23 mouse cellular contexts compared by ENCODE assay signal in genomic region chr11:105933746-105934145, GRCm38 (mm10). TPM values are rescaled to one million over a fixed set of nuclear protein-coding genes. Genes with fewer than 3 reads are reported as not detected.
A peak's percentile ranks its signal among the peaks of the same experiment; 100 is the strongest.
DNase-seq lines count a peak whose midpoint lies in the region; ATAC-seq and TF ChIP-seq lines count a peak whose summit lies in the region.
"Had no signal": no experiment of that assay in that cellular context is flagged by ENCODE, and none has a peak within 500 bp of the region (broad histone marks: within the 10 kb centered on the region; RNA-seq: fewer than 3 reads in every experiment).

No protein-coding gene starts in this region.

- H3K4me2 ChIP-seq in lung, embryonic 14.5 days, result no peak overlapping the region
- H3K4me2 ChIP-seq: forebrain, embryonic 15.5 days; hindbrain, embryonic 13.5 days; midbrain, embryonic 15.5 days had no signal

- H3K27ac ChIP-seq in lung, embryonic 14.5 days (ENCODE audit: low read depth), result peak overlapping the region; percentile 54; the same call in 1 of the 2 replicates
- H3K27ac ChIP-seq: forebrain, embryonic 15.5 days; kidney, postnatal 0 days; liver, embryonic 14.5 days; macrophage; midbrain, embryonic 15.5 days had no signal

- no peak for TF ChIP-seq CTCF in lung, embryonic 14.5 days (IDR thresholded peaks at IDR 0.05; ENCODE audit: low read depth)

- H3K27me3 ChIP-seq in lung, embryonic 14.5 days (ENCODE audit: insufficient read depth, low read length), result no peaks in the 10 kb centered on the region
- H3K27me3 ChIP-seq: forebrain, embryonic 15.5 days; midbrain, embryonic 15.5 days had no signal

- H3K4me1 ChIP-seq in lung, embryonic 14.5 days (ENCODE audit: insufficient read depth), result no peaks in the 10 kb centered on the region
- H3K4me1 ChIP-seq: forebrain, embryonic 15.5 days had no signal

- no peak for ATAC-seq in lung, embryonic 14.5 days (ENCODE audit: insufficient read depth)
- ATAC-seq: forebrain, embryonic 15.5 days; intestine, embryonic 16.5 days; midbrain, embryonic 15.5 days had no signal

- no peaks in the 10 kb centered on the region for H3K9me3 ChIP-seq in lung, embryonic 14.5 days (ENCODE audit: low read depth, low read length)
- H3K9me3 ChIP-seq: forebrain, embryonic 15.5 days; hindbrain, embryonic 13.5 days; midbrain, embryonic 15.5 days had no signal

- no peaks in the 10 kb centered on the region for H3K36me3 ChIP-seq in lung, embryonic 14.5 days (ENCODE audit: insufficient read depth)
- H3K36me3 ChIP-seq: forebrain, embryonic 15.5 days; midbrain, embryonic 15.5 days had no signal

- peak; percentile 58 to 71 for DNase-seq in lung, adult 18-20 months
- no peak for DNase-seq in lung, postnatal 14 days
- DNase-seq in lung, embryonic 14.5 days, result peak; percentile 27
- DNase-seq in lung, postnatal 10 days, result peak; percentile 45
- DNase-seq in spleen, postnatal 4 days (ENCODE audit: low spot score in 2 of 2), result no peak
- no peak for DNase-seq in cerebellum, adult 18-20 months
- DNase-seq: adrenal gland, adult 8-10 months; cerebellum, adult 8-10 months; cerebellum, postnatal 25 days; gastrocnemius, postnatal 10 days; kidney, adult 8-10 months; kidney, postnatal 4 days; layer of hippocampus, postnatal 36 days; liver; right cerebral cortex, adult 18-20 months; thymus, postnatal 4 days had no signal

- H3K9ac ChIP-seq in lung, embryonic 14.5 days, result no peak overlapping the region
- H3K9ac ChIP-seq: forebrain, embryonic 15.5 days; liver, embryonic 14.5 days; midbrain, embryonic 15.5 days had no signal

- WGBS in lung, embryonic 14.5 days, result 49% methylated on average over 8 of the region's 8 CpGs

- no peak overlapping the region for H3K4me3 ChIP-seq in lung, embryonic 14.5 days (ENCODE audit: low read depth, low read length)
- H3K4me3 ChIP-seq: forebrain, embryonic 15.5 days; hindbrain, embryonic 13.5 days; midbrain, embryonic 15.5 days had no signal

RNA-seq across cellular contexts. Expression of gene Cyb561, which starts 19.4 kb away (rescaled TPM):
- polyA plus RNA-seq in lung, embryonic 14.5 days (2014; fragmentation: Nextera tagmentation; extraction: Ambion mirVana), result 26.5 and 28.3 TPM in 2 replicates
- polyA plus RNA-seq: macrophage had no signal

RNA-seq across cellular contexts. Expression of gene Ace, which starts 34.0 kb away (rescaled TPM):
- polyA plus RNA-seq in lung, embryonic 14.5 days (2014; fragmentation: Nextera tagmentation; extraction: Ambion mirVana), result 4.8 and 5.4 TPM in 2 replicates

Comparison
In these comparisons a context has a peak if more than half of its experiments do, and no peak if none do; other contexts are left out.
1. DNase-seq: peak in lung, adult 18-20 months (2 of 2), lung, embryonic 14.5 days (single experiment) and lung, postnatal 10 days (single experiment); none in lung, postnatal 14 days (single experiment), spleen, postnatal 4 days (0 of 2) and cerebellum, adult 18-20 months (0 of 2).